8 mouse cellular contexts compared by ENCODE assay signal in the genomic region with DNA sequence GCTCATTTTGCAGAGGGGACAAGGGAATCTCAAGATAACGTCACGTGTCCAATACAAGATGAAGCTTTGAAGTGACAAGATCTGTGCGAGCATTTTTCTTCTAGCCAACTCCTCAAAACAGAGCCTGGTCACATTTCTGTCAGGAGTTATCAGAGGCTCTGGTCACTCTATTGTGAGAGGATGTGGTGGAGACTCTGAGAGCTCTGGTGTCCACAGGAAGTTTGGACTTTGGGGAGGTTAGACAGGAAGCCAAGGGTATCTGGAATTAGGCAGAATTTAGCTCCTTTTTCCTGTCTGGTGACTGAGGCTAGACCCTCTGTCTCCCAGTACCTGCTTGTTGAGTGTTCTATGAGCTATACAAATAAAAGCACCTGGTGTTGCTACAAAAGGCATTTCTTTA. TPM values are rescaled to one million over a fixed set of nuclear protein-coding genes. Genes with fewer than 3 reads are reported as not detected.
DNase-seq lines count a peak whose midpoint lies in the region; ATAC-seq and TF ChIP-seq lines count a peak whose summit lies in the region.

No protein-coding gene starts in this region.

- DNase-seq in forebrain, embryonic 14.5 days (ENCODE audit: low spot score): no peak
- no peak for DNase-seq in layer of hippocampus, adult 2 months (ENCODE audit: low spot score in 2 of 2)
- DNase-seq in layer of hippocampus, postnatal 10 days (ENCODE audit: low spot score in 2 of 2): no peak
- DNase-seq in cerebellum, adult 18-20 months: no peak
- DNase-seq in right cerebral cortex, postnatal 10 days (ENCODE audit: low spot score in 2 of 2): no peak

- H3K36me3 ChIP-seq in forebrain, embryonic 15.5 days: no peaks in the 10 kb centered on the region
- H3K36me3 ChIP-seq in forebrain, embryonic 14.5 days (ENCODE audit: control insufficient read depth, insufficient read depth, low read length): no peaks in the 10 kb centered on the region
- H3K36me3 ChIP-seq in limb, embryonic 12.5 days: peaks cover 12% of the 10 kb centered on the region; the same call in 1 of the 2 replicates
- no peaks in the 10 kb centered on the region for H3K36me3 ChIP-seq in myocyte (ENCODE audit: control insufficient read depth, insufficient read depth)

- no peak for ATAC-seq in forebrain, embryonic 15.5 days (replicated peaks)
- no peak for ATAC-seq in forebrain, embryonic 14.5 days
- ATAC-seq in limb, embryonic 12.5 days (ENCODE audit: insufficient number of reproducible peaks, insufficient read depth, low FRiP score, low TSS enrichment, low read depth): no peak

- H3K9me3 ChIP-seq in forebrain, embryonic 15.5 days: no peaks in the 10 kb centered on the region
- no peaks in the 10 kb centered on the region for H3K9me3 ChIP-seq in forebrain, embryonic 14.5 days (replicated peaks; ENCODE audit: control insufficient read depth, low read length)
- no peaks in the 10 kb centered on the region for H3K9me3 ChIP-seq in limb, embryonic 12.5 days

- H3K27ac ChIP-seq in forebrain, embryonic 15.5 days (replicated peaks): peak overlapping the region; percentile 99
- no peak overlapping the region for H3K27ac ChIP-seq in forebrain, embryonic 14.5 days (ENCODE audit: low read depth, low read length)
- H3K27ac ChIP-seq in layer of hippocampus, adult 2 months: peak overlapping the region; percentile 94
- H3K27ac ChIP-seq in limb, embryonic 12.5 days: no peak overlapping the region

- H3K27me3 ChIP-seq in forebrain, embryonic 15.5 days: no peaks in the 10 kb centered on the region
- no peaks in the 10 kb centered on the region for H3K27me3 ChIP-seq in forebrain, embryonic 14.5 days (replicated peaks; ENCODE audit: control insufficient read depth, insufficient read depth, low read length)
- no peaks in the 10 kb centered on the region for H3K27me3 ChIP-seq in limb, embryonic 12.5 days
- peaks cover 4% of the 10 kb centered on the region for H3K27me3 ChIP-seq in myocyte (ENCODE audit: control insufficient read depth, insufficient read depth, insufficient read length)

- TF ChIP-seq CTCF in layer of hippocampus, adult 2 months (conservative IDR thresholded peaks at IDR 0.05): no peak

- no peak for TF ChIP-seq POLR2A in myocyte (IDR thresholded peaks at IDR 0.05; ENCODE audit: insufficient read length, low read depth)

- peaks cover 33% of the 10 kb centered on the region for H3K79me2 ChIP-seq in myocyte (ENCODE audit: control insufficient read depth, insufficient read depth)

- H3K9ac ChIP-seq in forebrain, embryonic 15.5 days (replicated peaks): no peak overlapping the region
- H3K9ac ChIP-seq in forebrain, embryonic 14.5 days (ENCODE audit: low read length): no peak overlapping the region
- no peak overlapping the region for H3K9ac ChIP-seq in limb, embryonic 12.5 days (replicated peaks)

- no peak overlapping the region for H3ac ChIP-seq in myocyte (ENCODE audit: control insufficient read depth, insufficient read length)

- peaks cover 38% of the 10 kb centered on the region for H3K4me1 ChIP-seq in forebrain, embryonic 15.5 days
- peaks cover 17% of the 10 kb centered on the region for H3K4me1 ChIP-seq in forebrain, embryonic 14.5 days (ENCODE audit: control insufficient read depth, insufficient read depth, low read length)
- peaks cover 25% of the 10 kb centered on the region for H3K4me1 ChIP-seq in limb, embryonic 12.5 days (replicated peaks)

- H3K4me2 ChIP-seq in forebrain, embryonic 15.5 days (replicated peaks): peak overlapping the region; percentile 75; the same call in 1 of the 2 replicates
- no peak overlapping the region for H3K4me2 ChIP-seq in forebrain, embryonic 14.5 days (ENCODE audit: low read length)
- peak overlapping the region; percentile 86; the same call in 1 of the 2 replicates for H3K4me2 ChIP-seq in limb, embryonic 12.5 days
- peak overlapping the region; percentile 93 for H3K4me2 ChIP-seq in myocyte (ENCODE audit: low read depth)

- no peak overlapping the region for H3K4me3 ChIP-seq in forebrain, embryonic 15.5 days
- no peak overlapping the region for H3K4me3 ChIP-seq in forebrain, embryonic 14.5 days (ENCODE audit: low read depth, low read length)
- peak overlapping the region; percentile 92 for H3K4me3 ChIP-seq in layer of hippocampus, adult 2 months
- no peak overlapping the region for H3K4me3 ChIP-seq in limb, embryonic 12.5 days (replicated peaks)
- peak overlapping the region; percentile 43 for H3K4me3 ChIP-seq in myocyte

- 91% methylated on average over 3 of the region's 3 CpGs for WGBS in forebrain, embryonic 15.5 days
- 91% methylated on average over 3 of the region's 3 CpGs for WGBS in forebrain, embryonic 14.5 days
- WGBS in limb, embryonic 12.5 days: 85% methylated on average over 3 of the region's 3 CpGs

TF ChIP-seq in myocyte, 11 proteins besides CTCF, POLR2A, EP300 and RAD21:
- TF ChIP-seq SRF (IDR thresholded peaks at IDR 0.05; ENCODE audit: control insufficient read depth, insufficient read length, low read depth): no peak
- no peak for TF ChIP-seq POLR2AphosphoS2 (IDR thresholded peaks at IDR 0.05; ENCODE audit: insufficient read length, low read depth)
- no peak for TF ChIP-seq E2F4 (IDR thresholded peaks at IDR 0.05; ENCODE audit: insufficient read depth)

RNA-seq across cellular contexts. Expression of gene Lpcat1, which starts 0.6 kb away (rescaled TPM):
- polyA plus RNA-seq in forebrain, embryonic 15.5 days (2015; fragmentation: Nextera tagmentation; extraction: Ambion mirVana): 61.4 and 62.1 TPM in 2 replicates
- polyA plus RNA-seq in forebrain, embryonic 14.5 days (2014; fragmentation: Nextera tagmentation; extraction: Ambion mirVana): 54.7 TPM in 2 replicates
- 10 to 100 TPM; 36.6 to 39.5 TPM for total RNA-seq in layer of hippocampus, adult 2 months (2021)
- total RNA-seq in layer of hippocampus, postnatal 10 days (2021): 10 to 100 TPM; 75.5 to 77.8 TPM
- 61.2 and 61.7 TPM in 2 replicates for polyA plus RNA-seq in limb, embryonic 12.5 days (2016; fragmentation: Nextera tagmentation; extraction: Ambion mirVana)
- 10.1 TPM for polyA plus RNA-seq in myocyte (2012; fragmentation: generic; extraction: Trizol)

Comparison
In these comparisons a context has a peak if more than half of its experiments do, and no peak if none do; other contexts are left out.
1. H3K27ac ChIP-seq: peak in forebrain, embryonic 15.5 days (single experiment) and layer of hippocampus, adult 2 months (single experiment); none in forebrain, embryonic 14.5 days (single experiment) and limb, embryonic 12.5 days (single experiment).
2. H3K4me3 ChIP-seq: peak in layer of hippocampus, adult 2 months (single experiment) and myocyte (single experiment); none in forebrain, embryonic 15.5 days (single experiment), forebrain, embryonic 14.5 days (single experiment) and limb, embryonic 12.5 days (single experiment).